Mouse (Mus musculus) left cerebral cortex, postnatal 4 days (tissue): ENCODE measurements at regions not wholly inside any gene's neighbourhood (a gene's known extent, or its start where the extent isn't known, plus 50 kb on each side); places are given as distances from the start of the nearest gene placed in this dataset.

Experiments used
- DNase-seq: peaks from one replicate; pipeline ENCODE4 v3.0.0-alpha.2; 2022
- intact Hi-C: fragments of 180-260 bp; cut with DNase I; formaldehyde crosslinking; loops from one replicate; pipeline ENCODE4 v1.15.1; 2025

- intact Hi-C loops, result no loop called here
- DNase-seq, result no peak
These were observed 87.0 kb upstream of the Dnajc19 start for GRCm38 (mm10) chr3:34168087-34168486.

GRCm38 (mm10) chr3:34150036-34150435, 68.9 kb upstream of the Dnajc19 start:
- DNase-seq, result no peak
- intact Hi-C loops, result no loop called here

- intact Hi-C loops, result no loop called here
- no peak for DNase-seq
These were observed 62.5 kb upstream of the Dnajc19 start for GRCm38 (mm10) chr3:34143652-34144051.

- intact Hi-C loops, result no loop called here
- DNase-seq, result no peak
These were observed 58.1 kb upstream of the Dnajc19 start for GRCm38 (mm10) chr3:34139227-34139626.

GRCm38 (mm10) chr3:34137984-34138383, 56.9 kb upstream of the Dnajc19 start:
- intact Hi-C loops, result no loop called here

GRCm38 (mm10) chr3:34136385-34136784, 55.3 kb upstream of the Dnajc19 start:
- no peak for DNase-seq
- intact Hi-C loops, result no loop called here

More at GRCm38 (mm10) chr3:34137984-34138383, 56.9 kb upstream of the Dnajc19 start:
- DNase-seq, result no peak
